Mouse (Mus musculus): ENCODE measurements around the gene Tdrd5. TPM values are rescaled to one million over a fixed set of nuclear protein-coding genes. Genes with fewer than 3 reads are reported as not detected.

Gene Tdrd5
- total RNA-seq, 2 experiments from 2014 or later: 4.4 to 5.7 TPM

Other genes with a start within 250 kb of the Tdrd5 start
- 10 to 100 TPM; 13.6 to 14.1 TPM for gene Fam163a, start 98.6 kb downstream of the Tdrd5 start, total RNA-seq (2021)
- under 1 TPM in 1 of 2 experiments, not detected in 1; 0.13 TPM for gene Nphs2, start 7.1 kb upstream of the Tdrd5 start, total RNA-seq (2021)
- gene Gm2000, start 62.4 kb upstream of the Tdrd5 start, total RNA-seq (2021): 100 to 1,000 TPM; 341 to 368 TPM
- gene Axdnd1, start 117.5 kb upstream of the Tdrd5 start, total RNA-seq (2021): 1 to 10 TPM in 1 of 2 experiments, under 1 TPM in 1; 0.50 to 1.2 TPM
- gene Soat1, start 170.7 kb upstream of the Tdrd5 start, total RNA-seq (2021): 10 to 100 TPM; 49.0 to 58.6 TPM
- 10 to 100 TPM; 41.8 to 42.1 TPM for gene Gm10031, start 220.3 kb upstream of the Tdrd5 start, total RNA-seq (2021)

Measured in layer of hippocampus, adult 18-20 months (tissue).